Mouse (Mus musculus) embryo, embryonic 9.5 days (tissue): ENCODE results near the gene Trim30a.
A peak's percentile ranks its signal among the peaks of the same experiment; 100 is the strongest.
"Not testable (repeated sequence)": the region's sequence is repeated elsewhere in the genome, so short reads cannot be mapped to it uniquely, and the experiment has no call there.

ENCODE experiments used
- DNase-seq: peaks from one replicate; pipeline ENCODE4 v3.0.0-alpha.2; 2017; ENCODE audit errors: extremely low spot score

The Trim30a gene

GRCm38 (mm10) chr7:104465065-104465744 lies at the start of gene Trim30a:
Gene Trim30a, minus strand, starts transcription at chr7:104465193.
- no peak for DNase-seq

- not testable (repeated sequence) for DNase-seq
Measured at GRCm38 (mm10) chr7:104507421-104508065, 42.5 kb upstream of the Trim30a start, which contains the start of gene Trim30d. Gene Trim30d, minus strand, starts transcription at chr7:104507849.

GRCm38 (mm10) chr7:104501589-104502371 lies 36.8 kb upstream of the Trim30a start:
- DNase-seq = peak; percentile 64

GRCm38 (mm10) chr7:104501186-104501585 lies 36.2 kb upstream of the Trim30a start:
- not testable (repeated sequence) for DNase-seq

- DNase-seq = not testable (repeated sequence)
Measured at GRCm38 (mm10) chr7:104499464-104499863, 34.5 kb upstream of the Trim30a start.

- peak; percentile 4 for DNase-seq
Measured at GRCm38 (mm10) chr7:104445961-104446645, 18.9 kb downstream of the Trim30a start.

GRCm38 (mm10) chr7:104404460-104404950 lies 60.5 kb downstream of the Trim30a start:
- no peak for DNase-seq

- no peak for DNase-seq
Measured at GRCm38 (mm10) chr7:104401140-104401539, 63.9 kb downstream of the Trim30a start.

- no peak for DNase-seq
Measured at GRCm38 (mm10) chr7:104400698-104401097, 64.3 kb downstream of the Trim30a start, which contains the start of gene Trim30c. Gene Trim30c, minus strand, starts transcription at chr7:104400837.

GRCm38 (mm10) chr7:104398492-104398891 lies 66.5 kb downstream of the Trim30a start:
- no peak for DNase-seq

GRCm38 (mm10) chr7:104369736-104370414 lies 95.1 kb downstream of the Trim30a start, which contains the start of gene Trim30b:
Gene Trim30b, minus strand, starts transcription at chr7:104369884.
- no peak for DNase-seq

- DNase-seq = no peak
Measured at GRCm38 (mm10) chr7:104366339-104366738, 98.7 kb downstream of the Trim30a start.
